Mouse (Mus musculus): ENCODE results near the gene Lkaaear1.

DNA sequence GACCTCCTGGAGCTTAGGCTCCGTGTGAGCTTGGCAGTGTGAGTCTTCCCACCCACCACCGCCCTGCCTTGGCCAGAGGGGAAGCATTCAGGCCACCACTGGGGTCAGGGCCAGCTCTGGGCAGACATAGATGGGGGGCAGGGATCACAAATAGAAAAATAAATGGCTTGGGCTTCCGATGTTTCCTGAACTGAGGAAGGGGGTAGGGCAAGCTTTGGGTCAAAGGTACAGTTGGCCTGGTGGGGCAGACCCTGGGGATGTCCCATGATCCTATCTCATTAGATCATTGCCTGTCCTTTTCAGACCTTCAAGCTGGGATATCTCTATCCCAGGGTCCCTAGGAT lies 20.5 kb downstream of the Lkaaear1 start:
- TF ChIP-seq CTCF (IDR thresholded peaks at IDR 0.05; ENCODE audit: control insufficient read depth, insufficient read depth, low read length) (no peak), POLR2A (IDR thresholded peaks at IDR 0.05; ENCODE audit: borderline replicate concordance, control insufficient read depth, low read depth, low read length) (no peak)
